ENCODE assay signal across 9 mouse cellular contexts in the genomic region with DNA sequence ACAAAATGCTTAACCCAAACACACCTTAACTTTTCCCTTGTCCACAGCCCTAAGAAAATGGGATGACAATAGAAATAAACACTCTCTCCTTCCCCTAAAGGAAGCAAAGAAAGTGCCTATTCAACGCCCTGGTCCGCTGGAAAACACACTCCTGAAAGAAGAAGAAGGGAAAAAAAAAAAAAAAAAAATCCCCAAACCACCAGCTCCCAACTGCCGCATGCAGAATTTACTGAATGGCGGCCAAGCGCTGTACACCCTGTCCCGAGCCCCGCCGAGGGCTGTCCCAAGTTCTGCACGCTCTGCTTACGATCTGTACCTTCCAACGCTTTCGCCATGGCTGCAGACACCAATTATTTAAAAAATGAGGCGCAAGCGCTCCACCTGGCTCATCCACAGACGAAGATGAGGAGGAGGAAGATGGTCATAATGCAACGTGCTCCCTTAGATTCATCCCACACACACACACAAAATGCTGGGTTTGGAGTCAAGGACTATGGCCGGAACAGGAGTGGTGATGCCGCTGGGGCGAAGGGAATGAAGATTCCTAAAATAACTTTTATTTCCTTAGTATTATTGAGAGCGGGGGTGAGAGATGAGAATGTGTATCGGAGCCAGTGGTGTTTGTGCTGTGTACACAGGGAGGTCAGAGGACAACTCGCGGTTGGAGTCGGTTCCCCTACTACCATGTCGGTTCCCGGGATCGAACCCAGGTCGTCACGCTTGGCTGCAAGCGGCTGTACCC. TPM values are rescaled to one million over a fixed set of nuclear protein-coding genes. Genes with fewer than 3 reads are reported as not detected.
DNase-seq lines count a peak whose midpoint lies in the region; ATAC-seq lines count a peak whose summit lies in the region.
"Had no signal": no experiment of that assay in that cellular context is flagged by ENCODE, and none has a peak within 500 bp of the region (broad histone marks: within the 10 kb centered on the region; RNA-seq: fewer than 3 reads in every experiment).

No protein-coding gene starts in this region.

- DNase-seq in 416B (ENCODE audit: low read depth): peak; percentile 72
- DNase-seq in MEL-GATA-1-ER (ENCODE audit: extremely low read depth, low read depth): peak; percentile 48
- peak; percentile 67 for DNase-seq in embryo, embryonic 11 days
- DNase-seq in kidney, postnatal 10 days: peak; percentile 68
- peak; percentile 30 to 36 for DNase-seq in lung, adult 18-20 months
- DNase-seq in natural killer cell, adult 2 months (ENCODE audit: low spot score in 2 of 2): no peak

- H3K4me1 ChIP-seq in heart, embryonic 12.5 days (replicated peaks): 0 out of 2 replicates have a peak, but pooled peaks cover 7% of the 10 kb centered on the region
- H3K4me1 ChIP-seq in neural tube, embryonic 13.5 days (replicated peaks): peaks cover 18% of the 10 kb centered on the region

- H3K27ac ChIP-seq in heart, embryonic 12.5 days (ENCODE audit: poor library complexity, severe bottlenecking): no peak overlapping the region
- peak overlapping the region; percentile 93 for H3K27ac ChIP-seq in neural tube, embryonic 13.5 days (replicated peaks)

- ATAC-seq in heart, embryonic 12.5 days (ENCODE audit: insufficient number of reproducible peaks, low FRiP score): no peak
- 0 out of 2 replicates have a peak, but pooled peaks have one; percentile 13 for ATAC-seq in neural tube, embryonic 13.5 days (ENCODE audit: low read depth)

- H3K9me3 ChIP-seq in heart, embryonic 12.5 days (replicated peaks): no peaks in the 10 kb centered on the region
- H3K9me3 ChIP-seq in neural tube, embryonic 13.5 days: no peaks in the 10 kb centered on the region

- WGBS in heart, embryonic 12.5 days: 7% methylated on average over 30 of the region's 30 CpGs
- WGBS in neural tube, embryonic 13.5 days: 5% methylated on average over 30 of the region's 30 CpGs

- H3K4me2 ChIP-seq in heart, embryonic 12.5 days: peak overlapping the region; percentile 85
- peak overlapping the region; percentile 79 for H3K4me2 ChIP-seq in neural tube, embryonic 13.5 days

- H3K9ac ChIP-seq in heart, embryonic 12.5 days: peak overlapping the region; percentile 85
- peak overlapping the region; percentile 87 for H3K9ac ChIP-seq in neural tube, embryonic 13.5 days

- no peaks in the 10 kb centered on the region for H3K36me3 ChIP-seq in heart, embryonic 12.5 days
- H3K36me3 ChIP-seq in neural tube, embryonic 13.5 days: no peaks in the 10 kb centered on the region

- peak overlapping the region; percentile 79 for H3K4me3 ChIP-seq in heart, embryonic 12.5 days
- peak overlapping the region; percentile 89 for H3K4me3 ChIP-seq in neural tube, embryonic 13.5 days

- H3K27me3 ChIP-seq in heart, embryonic 12.5 days (replicated peaks): no peaks in the 10 kb centered on the region
- no peaks in the 10 kb centered on the region for H3K27me3 ChIP-seq in neural tube, embryonic 13.5 days

RNA-seq across cellular contexts. Expression of gene Fkbp5, which starts 32.5 kb away (rescaled TPM):
- polyA plus RNA-seq in heart, embryonic 12.5 days (2016; fragmentation: Nextera tagmentation; extraction: Ambion mirVana): 15.8 and 16.0 TPM in 2 replicates
- 25.1 and 26.6 TPM in 2 replicates for polyA plus RNA-seq in neural tube, embryonic 13.5 days (2015; fragmentation: Nextera tagmentation; extraction: Ambion mirVana)

RNA-seq across cellular contexts. Expression of gene Armc12, which starts 45.7 kb away (rescaled TPM):
- polyA plus RNA-seq in heart, embryonic 12.5 days (2016; fragmentation: Nextera tagmentation; extraction: Ambion mirVana): not detected in 2 replicates
- not detected in 2 replicates for polyA plus RNA-seq in neural tube, embryonic 13.5 days (2015; fragmentation: Nextera tagmentation; extraction: Ambion mirVana)
- polyA plus RNA-seq: frontal cortex, adult 2 months had no signal

Comparison
In these comparisons a context has a peak if more than half of its experiments do, and no peak if none do; other contexts are left out.
1. DNase-seq: peak in 416B (single experiment), MEL-GATA-1-ER (single experiment), embryo, embryonic 11 days (single experiment), kidney, postnatal 10 days (single experiment) and lung, adult 18-20 months (2 of 2); none in natural killer cell, adult 2 months (0 of 2).